Mouse (Mus musculus): ENCODE measurements around the gene Sema4d. TPM values are rescaled to one million over a fixed set of nuclear protein-coding genes. Genes with fewer than 3 reads are reported as not detected.
A peak's percentile ranks its signal among the peaks of the same experiment; 100 is the strongest.

Sema4d gene
- polyA plus RNA-seq, 1 experiment from 2014 or later: 7.0 TPM

GRCm38 (mm10) chr13:51698318-51698717 lies 95.2 kb downstream of the Sema4d start:
- no peak overlapping the region for H3K4me2 ChIP-seq (replicated peaks)
- no peak overlapping the region for H3K9ac ChIP-seq
- 77% methylated on average over 3 of the region's 3 CpGs for WGBS
- no peaks in the 10 kb centered on the region for H3K36me3 ChIP-seq
- no peaks in the 10 kb centered on the region for H3K4me1 ChIP-seq (replicated peaks)
- H3K4me3 ChIP-seq (replicated peaks): no peak overlapping the region
- H3K27ac ChIP-seq: no peak overlapping the region
- H3K9me3 ChIP-seq: no peaks in the 10 kb centered on the region
- no peaks in the 10 kb centered on the region for H3K27me3 ChIP-seq (replicated peaks)
- no peak for ATAC-seq

- H3K4me1 ChIP-seq (replicated peaks): no peaks in the 10 kb centered on the region
- H3K9ac ChIP-seq: no peak overlapping the region
- H3K27ac ChIP-seq: no peak overlapping the region
- H3K36me3 ChIP-seq: no peaks in the 10 kb centered on the region
- 59% methylated on average over 4 of the region's 4 CpGs for WGBS
- no peak overlapping the region for H3K4me3 ChIP-seq (replicated peaks)
- no peak for ATAC-seq
- no peaks in the 10 kb centered on the region for H3K9me3 ChIP-seq
- H3K4me2 ChIP-seq (replicated peaks): no peak overlapping the region
- no peaks in the 10 kb centered on the region for H3K27me3 ChIP-seq (replicated peaks)
Observed at GRCm38 (mm10) chr13:51697897-51698296, 95.7 kb downstream of the Sema4d start.

GRCm38 (mm10) chr13:51697455-51697854 lies 96.1 kb downstream of the Sema4d start:
- no peaks in the 10 kb centered on the region for H3K9me3 ChIP-seq
- 71% methylated on average over 6 of the region's 6 CpGs for WGBS
- H3K27ac ChIP-seq: no peak overlapping the region
- no peak for ATAC-seq
- no peaks in the 10 kb centered on the region for H3K36me3 ChIP-seq
- H3K9ac ChIP-seq: no peak overlapping the region
- no peak overlapping the region for H3K4me2 ChIP-seq (replicated peaks)
- no peaks in the 10 kb centered on the region for H3K4me1 ChIP-seq (replicated peaks)
- H3K27me3 ChIP-seq (replicated peaks): no peaks in the 10 kb centered on the region
- H3K4me3 ChIP-seq (replicated peaks): no peak overlapping the region

GRCm38 (mm10) chr13:51696481-51696880 lies 97.1 kb downstream of the Sema4d start:
- ATAC-seq: no peak
- H3K9ac ChIP-seq: no peak overlapping the region
- no peaks in the 10 kb centered on the region for H3K27me3 ChIP-seq (replicated peaks)
- no peak overlapping the region for H3K27ac ChIP-seq
- H3K9me3 ChIP-seq: no peaks in the 10 kb centered on the region
- H3K4me1 ChIP-seq (replicated peaks): no peaks in the 10 kb centered on the region
- no peak overlapping the region for H3K4me2 ChIP-seq (replicated peaks)
- H3K36me3 ChIP-seq: no peaks in the 10 kb centered on the region
- H3K4me3 ChIP-seq (replicated peaks): no peak overlapping the region

- peaks cover 4% of the 10 kb centered on the region for H3K36me3 ChIP-seq
- no peak overlapping the region for H3K27ac ChIP-seq
- no peaks in the 10 kb centered on the region for H3K9me3 ChIP-seq
- H3K9ac ChIP-seq: no peak overlapping the region
- no peaks in the 10 kb centered on the region for H3K4me1 ChIP-seq (replicated peaks)
- no peak overlapping the region for H3K4me2 ChIP-seq (replicated peaks)
- H3K4me3 ChIP-seq (replicated peaks): no peak overlapping the region
- WGBS: 45% methylated on average over 3 of the region's 3 CpGs
- ATAC-seq: no peak
- H3K27me3 ChIP-seq (replicated peaks): no peaks in the 10 kb centered on the region
Observed at GRCm38 (mm10) chr13:51688688-51689087, 104.9 kb downstream of the Sema4d start.

GRCm38 (mm10) chr13:51686966-51687365 lies 106.6 kb downstream of the Sema4d start:
- 97% methylated on average over 5 of the region's 5 CpGs for WGBS
- Histone ChIP-seq H3K4me2 (replicated peaks) (no peak overlapping the region), H3K4me3 (replicated peaks) (no peak overlapping the region), H3K9ac (no peak overlapping the region), H3K9me3 (no peaks in the 10 kb centered on the region), H3K27ac (no peak overlapping the region), H3K27me3 (replicated peaks) (no peaks in the 10 kb centered on the region), H3K36me3 (peaks cover 18% of the 10 kb centered on the region), H3K4me1 (replicated peaks) (no peaks in the 10 kb centered on the region)
- ATAC-seq: no peak

GRCm38 (mm10) chr13:51685290-51685966 lies 108.1 kb downstream of the Sema4d start:
- peak; percentile 74 for ATAC-seq
- H3K36me3 ChIP-seq: peaks cover 30% of the 10 kb centered on the region
- H3K27me3 ChIP-seq (replicated peaks): no peaks in the 10 kb centered on the region
- H3K4me2 ChIP-seq (replicated peaks): no peak overlapping the region
- no peak overlapping the region for H3K4me3 ChIP-seq (replicated peaks)
- H3K27ac ChIP-seq: no peak overlapping the region
- H3K9me3 ChIP-seq: no peaks in the 10 kb centered on the region
- WGBS: 81% methylated on average over 7 of the region's 7 CpGs
- H3K9ac ChIP-seq: no peak overlapping the region
- H3K4me1 ChIP-seq (replicated peaks): no peaks in the 10 kb centered on the region

GRCm38 (mm10) chr13:51681634-51682033 lies 111.9 kb downstream of the Sema4d start:
- Histone ChIP-seq H3K27ac (no peak overlapping the region), H3K36me3 (peaks cover 43% of the 10 kb centered on the region), H3K9me3 (no peaks in the 10 kb centered on the region), H3K4me3 (replicated peaks) (no peak overlapping the region), H3K27me3 (replicated peaks) (no peaks in the 10 kb centered on the region), H3K9ac (no peak overlapping the region), H3K4me2 (replicated peaks) (no peak overlapping the region), H3K4me1 (replicated peaks) (no peaks in the 10 kb centered on the region)
- 97% methylated on average over 8 of the region's 8 CpGs for WGBS
- no peak for ATAC-seq

GRCm38 (mm10) chr13:51681076-51681475 lies 112.5 kb downstream of the Sema4d start:
- peaks cover 49% of the 10 kb centered on the region for H3K36me3 ChIP-seq

GRCm38 (mm10) chr13:51679332-51679731 lies 114.2 kb downstream of the Sema4d start:
- H3K4me3 ChIP-seq (replicated peaks): no peak overlapping the region
- no peaks in the 10 kb centered on the region for H3K9me3 ChIP-seq
- H3K4me2 ChIP-seq (replicated peaks): no peak overlapping the region
- no peak for ATAC-seq
- H3K27me3 ChIP-seq (replicated peaks): no peaks in the 10 kb centered on the region
- WGBS: 83% methylated on average over 4 of the region's 4 CpGs
- H3K9ac ChIP-seq: no peak overlapping the region
- H3K36me3 ChIP-seq: peaks cover 58% of the 10 kb centered on the region
- no peaks in the 10 kb centered on the region for H3K4me1 ChIP-seq (replicated peaks)
- H3K27ac ChIP-seq: no peak overlapping the region

More at GRCm38 (mm10) chr13:51681076-51681475, 112.5 kb downstream of the Sema4d start:
- H3K9me3 ChIP-seq: no peaks in the 10 kb centered on the region
- H3K4me3 ChIP-seq (replicated peaks): no peak overlapping the region
- H3K27ac ChIP-seq: no peak overlapping the region
- no peaks in the 10 kb centered on the region for H3K4me1 ChIP-seq (replicated peaks)
- WGBS: 87% methylated on average over 5 of the region's 5 CpGs
- ATAC-seq: no peak
- no peaks in the 10 kb centered on the region for H3K27me3 ChIP-seq (replicated peaks)
- H3K9ac ChIP-seq: no peak overlapping the region
- no peak overlapping the region for H3K4me2 ChIP-seq (replicated peaks)

- H3K4me2 ChIP-seq (replicated peaks): no peak overlapping the region
- H3K9me3 ChIP-seq: no peaks in the 10 kb centered on the region
- whole genome bisulfite sequencing: 94% methylated on average over 6 of the region's 6 CpGs
- no peak overlapping the region for H3K9ac ChIP-seq
- no peak overlapping the region for H3K27ac ChIP-seq
- H3K27me3 ChIP-seq (replicated peaks): no peaks in the 10 kb centered on the region
- H3K4me3 ChIP-seq (replicated peaks): no peak overlapping the region
- no peaks in the 10 kb centered on the region for H3K4me1 ChIP-seq (replicated peaks)
- peaks cover 64% of the 10 kb centered on the region for H3K36me3 ChIP-seq
- ATAC-seq: no peak
Observed at GRCm38 (mm10) chr13:51678687-51679086, 114.9 kb downstream of the Sema4d start.

- Histone ChIP-seq H3K27me3 (replicated peaks) (no peaks in the 10 kb centered on the region), H3K4me3 (replicated peaks) (no peak overlapping the region), H3K27ac (no peak overlapping the region), H3K4me2 (replicated peaks) (no peak overlapping the region), H3K9me3 (no peaks in the 10 kb centered on the region), H3K4me1 (replicated peaks) (no peaks in the 10 kb centered on the region), H3K36me3 (peaks cover 59% of the 10 kb centered on the region), H3K9ac (no peak overlapping the region)
- 96% methylated on average over 7 of the region's 7 CpGs for WGBS
- ATAC-seq: no peak
Observed at GRCm38 (mm10) chr13:51677630-51678185, 115.8 kb downstream of the Sema4d start.

- H3K4me2 ChIP-seq (replicated peaks): no peak overlapping the region
- H3K36me3 ChIP-seq: peaks cover 55% of the 10 kb centered on the region
- no peak overlapping the region for H3K9ac ChIP-seq
- ATAC-seq: no peak
- WGBS: 95% methylated on average over 12 of the region's 12 CpGs
- no peak overlapping the region for H3K27ac ChIP-seq
- no peaks in the 10 kb centered on the region for H3K9me3 ChIP-seq
- no peaks in the 10 kb centered on the region for H3K27me3 ChIP-seq (replicated peaks)
- H3K4me3 ChIP-seq (replicated peaks): no peak overlapping the region
- no peaks in the 10 kb centered on the region for H3K4me1 ChIP-seq (replicated peaks)
Observed at GRCm38 (mm10) chr13:51677041-51677440, 116.5 kb downstream of the Sema4d start.
